Mouse (Mus musculus): ENCODE results near the gene Enpp3. TPM values are rescaled to one million over a fixed set of nuclear protein-coding genes. Genes with fewer than 3 reads are reported as not detected.

The Enpp3 gene
- polyA plus RNA-seq, 1 experiment, result 0.28 TPM

DNA sequence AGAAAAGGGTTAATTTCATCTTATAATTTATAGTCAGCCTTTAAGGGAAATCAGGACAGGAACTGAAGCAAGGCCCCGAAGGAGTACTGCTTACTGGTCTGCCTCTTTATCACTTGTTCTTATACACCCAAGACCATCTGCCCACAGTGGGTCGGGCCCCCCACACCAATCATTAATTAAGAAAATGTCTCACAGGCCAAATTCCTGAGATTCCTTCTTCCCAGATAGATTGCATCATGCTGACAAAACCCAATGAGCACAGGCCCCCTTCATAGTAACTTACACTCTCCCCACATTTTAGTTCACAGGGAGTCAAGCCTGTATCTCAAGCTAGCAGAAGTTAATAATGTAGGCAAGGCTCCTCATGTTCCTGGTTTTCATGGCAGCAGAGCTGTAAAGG is 625 bp downstream of the Enpp3 start:
- no peak overlapping the region for H3K4me3 ChIP-seq (ENCODE audit: extremely low read depth, insufficient read depth, insufficient read length)
- H3K36me3 ChIP-seq (ENCODE audit: control insufficient read depth, insufficient read depth, low read length), result no peaks in the 10 kb centered on the region
- WGBS, result 69% methylated on average over 2 of the region's 2 CpGs
- H3K27me3 ChIP-seq (ENCODE audit: control insufficient read depth, insufficient read depth, low read length), result no peaks in the 10 kb centered on the region
- no peak for DNase-seq (ENCODE audit: low read depth in 1 of 2, low spot score in 2 of 2)
- TF ChIP-seq POLR2A (IDR thresholded peaks at IDR 0.05; ENCODE audit: low read depth, low read length) (no peak), CTCF (IDR thresholded peaks at IDR 0.05; ENCODE audit: extremely low read depth, insufficient read depth, insufficient read length, insufficient replicate concordance) (no peak)
- no peak overlapping the region for H3K27ac ChIP-seq (ENCODE audit: insufficient read depth, low read length)
- no peaks in the 10 kb centered on the region for H3K4me1 ChIP-seq (ENCODE audit: control insufficient read depth, insufficient read depth, insufficient read length)

DNA sequence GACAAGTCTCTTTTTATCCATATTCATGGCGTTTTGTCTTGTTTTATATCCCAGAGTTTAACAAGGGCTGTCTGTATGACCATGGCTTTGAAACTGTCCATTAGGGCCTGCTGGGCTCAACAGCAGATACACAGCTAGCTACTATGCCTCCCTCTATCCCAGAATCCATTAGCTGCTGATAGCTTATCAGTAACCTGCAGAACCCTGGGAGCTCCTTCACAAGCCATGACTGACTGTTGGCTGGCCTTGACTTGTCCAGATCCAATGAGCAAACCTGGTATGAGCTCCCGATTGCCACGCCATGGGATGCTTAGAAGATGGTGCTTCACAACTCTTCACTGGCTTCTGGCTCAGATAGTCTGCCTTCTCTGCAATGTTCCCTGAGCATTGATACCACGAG is 1.8 kb downstream of the Enpp3 start:
- WGBS, result 95% methylated on average over 4 of the region's 4 CpGs
- Histone ChIP-seq H3K27me3 (ENCODE audit: control insufficient read depth, insufficient read depth, low read length) (no peaks in the 10 kb centered on the region), H3K4me1 (ENCODE audit: control insufficient read depth, insufficient read depth, insufficient read length) (no peaks in the 10 kb centered on the region), H3K27ac (ENCODE audit: insufficient read depth, low read length) (no peak overlapping the region), H3K36me3 (ENCODE audit: control insufficient read depth, insufficient read depth, low read length) (no peaks in the 10 kb centered on the region), H3K4me3 (ENCODE audit: extremely low read depth, insufficient read depth, insufficient read length) (no peak overlapping the region)
- TF ChIP-seq CTCF (IDR thresholded peaks at IDR 0.05; ENCODE audit: extremely low read depth, insufficient read depth, insufficient read length, insufficient replicate concordance), result no peak
- TF ChIP-seq POLR2A (IDR thresholded peaks at IDR 0.05; ENCODE audit: low read depth, low read length), result no peak
- no peak for DNase-seq (ENCODE audit: low read depth in 1 of 2, low spot score in 2 of 2)

DNA sequence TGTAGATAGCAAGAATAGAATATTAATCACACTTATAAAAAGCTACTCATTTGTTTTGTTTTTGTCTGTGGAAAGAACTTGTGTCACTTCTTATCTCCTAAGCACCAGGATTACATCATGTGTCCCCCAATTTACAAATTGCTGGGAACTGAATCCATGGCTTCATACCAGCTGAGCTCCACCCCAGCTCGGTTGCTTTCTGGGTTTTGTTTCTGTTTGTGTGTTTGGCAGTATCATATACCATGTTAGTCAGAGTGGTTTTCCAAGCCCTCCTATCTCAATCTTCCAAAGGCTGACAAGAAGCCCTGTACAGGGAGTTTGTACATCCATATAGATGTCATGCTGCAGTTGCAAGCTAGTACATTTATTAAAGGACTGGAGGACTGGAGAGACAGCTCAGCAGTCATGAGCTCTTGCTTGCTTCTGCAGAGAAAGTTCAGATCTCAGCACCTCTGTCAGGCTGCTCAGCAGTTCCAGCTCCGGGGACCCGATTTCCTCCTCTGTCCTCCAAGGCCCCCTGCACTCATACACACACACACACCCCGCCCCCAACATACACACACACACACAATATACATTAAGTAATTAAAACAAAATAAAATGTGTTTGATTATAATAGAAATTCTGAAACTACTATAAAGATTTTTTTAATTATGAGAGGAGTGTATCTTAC is 6.1 kb downstream of the Enpp3 start:
- DNase-seq (ENCODE audit: low read depth in 1 of 2, low spot score in 2 of 2), result no peak
- WGBS, result 80% methylated on average over 4 of the region's 4 CpGs
- no peak overlapping the region for H3K4me3 ChIP-seq (ENCODE audit: extremely low read depth, insufficient read depth, insufficient read length)
- no peaks in the 10 kb centered on the region for H3K4me1 ChIP-seq (ENCODE audit: control insufficient read depth, insufficient read depth, insufficient read length)
- no peaks in the 10 kb centered on the region for H3K36me3 ChIP-seq (ENCODE audit: control insufficient read depth, insufficient read depth, low read length)
- no peak overlapping the region for H3K27ac ChIP-seq (ENCODE audit: insufficient read depth, low read length)
- no peak for TF ChIP-seq POLR2A (IDR thresholded peaks at IDR 0.05; ENCODE audit: low read depth, low read length)
- no peak for TF ChIP-seq CTCF (IDR thresholded peaks at IDR 0.05; ENCODE audit: extremely low read depth, insufficient read depth, insufficient read length, insufficient replicate concordance)
- H3K27me3 ChIP-seq (ENCODE audit: control insufficient read depth, insufficient read depth, low read length), result no peaks in the 10 kb centered on the region

DNA sequence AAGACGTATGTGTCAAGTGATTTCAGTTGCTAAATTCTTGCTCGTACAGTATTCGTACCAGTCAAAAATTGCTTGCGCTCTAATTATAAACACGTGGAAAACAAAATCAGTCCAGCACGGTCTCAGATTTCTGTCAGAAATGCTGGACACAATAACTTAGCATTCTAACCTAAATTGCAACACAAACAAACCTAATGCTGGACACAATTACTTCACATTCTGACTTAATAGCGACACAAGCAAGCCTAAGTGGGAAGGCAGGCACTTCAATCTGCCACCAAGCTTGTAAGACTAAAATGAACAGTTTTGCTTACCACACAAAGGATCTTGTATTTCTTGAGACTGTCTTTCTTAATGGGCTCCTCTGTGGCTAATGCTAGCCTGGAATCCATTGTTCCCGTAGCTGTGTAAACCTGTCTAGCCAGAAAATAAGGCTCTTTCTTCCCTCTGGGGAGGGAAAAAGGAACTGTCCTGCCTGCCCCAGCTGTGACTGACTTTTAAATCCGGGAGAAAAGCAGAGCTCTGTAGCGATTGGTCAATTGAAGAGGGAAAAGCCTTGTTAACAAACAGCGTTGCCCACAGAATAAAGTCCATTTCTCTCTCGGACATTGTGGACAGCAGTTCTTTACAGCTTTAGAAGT is 6.8 kb downstream of the Enpp3 start:
- 72% methylated on average over 12 of the region's 12 CpGs for WGBS
- DNase-seq (ENCODE audit: low read depth in 1 of 2, low spot score in 2 of 2), result no peak
- no peak for TF ChIP-seq POLR2A (IDR thresholded peaks at IDR 0.05; ENCODE audit: low read depth, low read length)
- TF ChIP-seq CTCF (IDR thresholded peaks at IDR 0.05; ENCODE audit: extremely low read depth, insufficient read depth, insufficient read length, insufficient replicate concordance), result no peak
- Histone ChIP-seq H3K36me3 (ENCODE audit: control insufficient read depth, insufficient read depth, low read length) (no peaks in the 10 kb centered on the region), H3K27me3 (ENCODE audit: control insufficient read depth, insufficient read depth, low read length) (no peaks in the 10 kb centered on the region), H3K4me1 (ENCODE audit: control insufficient read depth, insufficient read depth, insufficient read length) (no peaks in the 10 kb centered on the region), H3K27ac (ENCODE audit: insufficient read depth, low read length) (no peak overlapping the region), H3K4me3 (ENCODE audit: extremely low read depth, insufficient read depth, insufficient read length) (no peak overlapping the region)

DNA sequence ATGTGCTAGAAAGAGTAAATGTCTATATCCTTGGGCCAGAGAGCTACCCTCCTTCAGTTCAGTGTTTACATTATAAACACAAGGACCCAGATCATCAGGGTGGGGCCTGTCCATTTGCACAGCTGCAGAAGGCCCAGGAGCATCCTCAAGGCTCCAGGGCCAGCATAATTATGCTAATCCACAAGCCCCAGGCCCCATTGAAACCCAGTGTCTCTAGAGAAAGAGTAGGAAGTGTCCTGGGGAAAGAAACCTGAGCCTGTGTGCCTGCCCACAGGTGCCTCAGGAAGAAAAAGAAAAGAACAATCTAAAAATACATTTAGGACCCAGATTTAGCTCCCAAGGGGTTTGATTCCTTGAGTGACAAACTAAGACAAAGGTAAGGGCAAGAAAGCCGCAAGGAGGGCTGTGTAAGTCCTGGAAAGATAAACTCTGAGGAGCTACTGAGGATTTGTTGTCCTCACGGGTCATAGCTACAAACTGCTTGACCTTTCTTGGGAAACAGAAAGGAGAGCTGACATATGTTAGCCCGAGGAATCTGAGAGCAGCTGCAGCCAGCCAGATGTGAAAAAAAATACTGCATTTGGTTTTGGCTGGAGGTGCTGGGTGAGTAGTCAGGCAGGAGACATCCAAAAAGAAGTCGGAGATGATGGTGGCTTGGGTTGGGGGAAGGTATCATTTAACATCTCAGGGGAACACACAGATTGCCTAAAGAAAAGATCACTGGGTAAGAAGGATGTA is 7.8 kb downstream of the Enpp3 start:
- no peak overlapping the region for H3K4me3 ChIP-seq (ENCODE audit: extremely low read depth, insufficient read depth, insufficient read length)
- H3K27ac ChIP-seq (ENCODE audit: insufficient read depth, low read length), result no peak overlapping the region
- no peaks in the 10 kb centered on the region for H3K36me3 ChIP-seq (ENCODE audit: control insufficient read depth, insufficient read depth, low read length)
- H3K4me1 ChIP-seq (ENCODE audit: control insufficient read depth, insufficient read depth, insufficient read length), result no peaks in the 10 kb centered on the region
- WGBS, result 74% methylated on average over 4 of the region's 4 CpGs
- no peaks in the 10 kb centered on the region for H3K27me3 ChIP-seq (ENCODE audit: control insufficient read depth, insufficient read depth, low read length)
- no peak for TF ChIP-seq CTCF (IDR thresholded peaks at IDR 0.05; ENCODE audit: extremely low read depth, insufficient read depth, insufficient read length, insufficient replicate concordance)
- DNase-seq (ENCODE audit: low read depth in 1 of 2, low spot score in 2 of 2), result no peak

DNA sequence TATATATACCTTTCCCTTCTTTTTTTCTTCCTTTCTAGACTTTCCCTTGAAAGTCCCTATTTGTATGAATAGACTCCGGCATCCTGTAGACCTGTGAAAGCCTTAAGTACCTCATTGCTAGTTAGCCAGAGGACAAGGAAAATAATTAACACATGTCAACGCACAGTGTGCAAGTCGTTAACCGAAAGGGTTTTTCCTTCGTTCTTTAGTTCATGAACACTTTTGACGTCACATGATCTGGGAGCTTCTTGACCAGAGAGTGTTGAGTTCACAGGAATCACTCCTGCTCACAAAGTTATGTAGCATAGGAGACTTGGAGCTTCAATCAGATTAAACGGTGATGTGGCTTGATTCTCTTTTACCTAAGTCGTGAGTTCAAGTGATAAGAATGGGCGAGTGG is 10.3 kb downstream of the Enpp3 start:
- WGBS, result 93% methylated on average over 9 of the region's 9 CpGs
- no peak for DNase-seq (ENCODE audit: low read depth in 1 of 2, low spot score in 2 of 2)
- no peak overlapping the region for H3K27ac ChIP-seq (ENCODE audit: insufficient read depth, low read length)
- no peak for TF ChIP-seq POLR2A (IDR thresholded peaks at IDR 0.05; ENCODE audit: low read depth, low read length)
- TF ChIP-seq CTCF (IDR thresholded peaks at IDR 0.05; ENCODE audit: extremely low read depth, insufficient read depth, insufficient read length, insufficient replicate concordance), result no peak
- H3K4me3 ChIP-seq (ENCODE audit: extremely low read depth, insufficient read depth, insufficient read length), result no peak overlapping the region
- no peaks in the 10 kb centered on the region for H3K27me3 ChIP-seq (ENCODE audit: control insufficient read depth, insufficient read depth, low read length)
- no peaks in the 10 kb centered on the region for H3K4me1 ChIP-seq (ENCODE audit: control insufficient read depth, insufficient read depth, insufficient read length)
- H3K36me3 ChIP-seq (ENCODE audit: control insufficient read depth, insufficient read depth, low read length), result no peaks in the 10 kb centered on the region

Measured in spleen, adult 2 months (tissue).